Mouse (Mus musculus) bone marrow macrophage, adult 2 months (primary cell): Measurements from ENCODE around the gene Arid3c. TPM values are rescaled to one million over a fixed set of nuclear protein-coding genes. Genes with fewer than 3 reads are reported as not detected.
"Not testable (repeated sequence)": the region's sequence is repeated elsewhere in the genome, so short reads cannot be mapped to it uniquely, and the experiment has no call there.

Experiments
- H3K27ac ChIP-seq: 2 replicates; pipeline ENCODE4 v1.5.1; 2012; ENCODE audit warnings: low read depth, low read length; ENCODE audit not compliant: insufficient read depth
- H3K4me1 ChIP-seq: 2 replicates; pipeline ENCODE4 v1.6.1; 2012; ENCODE audit warnings: low read length; ENCODE audit not compliant: control insufficient read depth, insufficient read depth
- H3K4me3 ChIP-seq: 2 replicates; pipeline ENCODE4 v1.5.1; 2012; ENCODE audit warnings: mild to moderate bottlenecking, low read length, moderate library complexity; ENCODE audit not compliant: insufficient read depth
- CTCF ChIP-seq: IDR thresholded peaks from 2 replicates; pipeline ENCODE4 v1.5.1; 2012; ENCODE audit warnings: low read depth, mild to moderate bottlenecking, low read length, moderate library complexity
- POLR2A ChIP-seq: IDR thresholded peaks from 2 replicates; pipeline ENCODE4 v1.6.1; 2012; ENCODE audit warnings: mild to moderate bottlenecking, low read depth, low read length, borderline replicate concordance
- polyA plus RNA-seq: library from polyadenylated mRNA; stranded (reverse); fragments of >200 nt; gene quantifications from 2 replicates; pipeline ENCODE4 v1.2.4, GENCODE M21; 2012; ENCODE audit not compliant: missing spikeins, insufficient read depth, insufficient read length

The Arid3c gene
- not detected in 2 replicates for polyA plus RNA-seq

DNA sequence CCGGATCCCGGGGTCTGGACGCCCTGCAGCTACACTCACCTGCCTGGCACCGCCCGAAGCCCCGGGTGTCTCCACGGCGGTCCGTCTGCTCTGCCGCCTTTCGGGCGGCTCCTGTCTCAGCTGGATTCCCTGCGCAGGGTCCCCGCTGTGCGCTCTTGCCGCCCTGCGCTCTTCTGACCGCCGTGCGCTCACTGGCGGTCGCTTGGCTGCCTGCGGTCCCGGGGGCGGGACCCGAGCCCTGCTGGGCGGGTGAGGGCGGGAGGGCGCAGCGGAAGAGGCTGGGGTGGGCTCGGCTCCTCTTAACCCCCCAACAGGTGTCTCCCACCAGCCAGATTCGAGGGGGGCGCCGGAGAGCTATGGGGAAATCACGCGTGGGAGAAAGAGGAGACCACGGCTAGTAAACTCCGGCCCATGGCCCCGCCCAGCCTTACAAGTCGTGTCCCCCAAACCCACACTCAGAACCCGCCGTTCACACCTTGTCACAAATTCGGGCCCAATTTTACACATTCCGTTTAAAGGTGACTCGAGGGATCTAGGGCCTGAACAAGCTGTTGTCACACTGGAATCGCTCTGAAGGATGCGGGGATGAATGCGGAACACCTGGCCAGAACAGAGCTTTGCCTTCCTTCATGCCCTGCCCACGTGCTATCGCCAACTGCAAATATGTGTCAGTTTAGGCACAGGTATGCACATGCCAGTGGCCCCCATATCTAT is at the start of gene Arid3c:
TSS of gene Arid3c (minus strand) at position 91 of the 714 bp plus-strand sequence.
- peak within 1 kb of the TSS; percentile 30 for H3K4me3 ChIP-seq
- 0 out of 2 replicates have a peak, but pooled peaks cover 2% of the 10 kb centered on the region for H3K4me1 ChIP-seq
- H3K27ac ChIP-seq = no peak within 1 kb of the TSS
- TF ChIP-seq POLR2A (no peak), CTCF (no peak)

DNA sequence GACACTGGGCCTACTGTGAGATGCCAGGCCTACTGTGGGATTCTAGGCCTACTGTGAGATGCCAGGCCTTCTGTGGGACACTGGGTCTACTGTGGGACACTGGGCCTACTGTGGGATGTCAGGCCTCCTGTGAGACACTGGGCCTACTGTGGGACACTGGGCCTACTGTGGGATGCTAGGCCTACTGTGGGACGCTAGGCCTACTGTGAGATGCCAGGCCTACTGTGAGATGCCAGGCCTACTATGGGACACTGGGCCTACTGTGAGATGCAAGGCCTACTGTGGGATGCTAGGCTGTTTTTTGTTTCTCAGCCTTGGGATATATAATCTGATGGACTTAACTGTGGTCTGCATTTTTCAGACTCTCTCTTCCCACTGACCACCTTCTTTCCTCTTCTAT is 44.9 kb upstream of the Arid3c start:
- not testable (repeated sequence) for H3K4me1 ChIP-seq, H3K27ac ChIP-seq, H3K4me3 ChIP-seq

DNA sequence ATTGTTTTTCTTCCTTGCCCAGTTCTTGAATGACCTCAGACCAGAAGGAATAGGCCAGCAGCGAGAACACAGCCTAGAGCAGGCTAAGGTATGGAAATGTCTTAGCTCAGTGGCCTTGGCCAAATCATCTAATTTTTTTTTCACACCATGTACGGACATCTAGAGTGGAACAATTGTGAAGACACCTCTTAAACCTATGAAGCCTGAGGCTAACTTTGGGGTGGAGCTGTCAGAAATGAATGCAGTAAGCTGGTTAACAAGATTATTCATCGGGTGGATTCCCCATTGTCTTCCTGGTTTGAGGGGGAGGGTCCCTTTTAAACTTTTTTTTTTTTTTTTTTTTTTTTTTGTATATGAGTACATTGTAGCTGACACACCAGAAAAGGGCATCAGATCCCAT is 43.6 kb upstream of the Arid3c start:
- not testable (repeated sequence) for H3K4me1 ChIP-seq, H3K4me3 ChIP-seq, H3K27ac ChIP-seq

DNA sequence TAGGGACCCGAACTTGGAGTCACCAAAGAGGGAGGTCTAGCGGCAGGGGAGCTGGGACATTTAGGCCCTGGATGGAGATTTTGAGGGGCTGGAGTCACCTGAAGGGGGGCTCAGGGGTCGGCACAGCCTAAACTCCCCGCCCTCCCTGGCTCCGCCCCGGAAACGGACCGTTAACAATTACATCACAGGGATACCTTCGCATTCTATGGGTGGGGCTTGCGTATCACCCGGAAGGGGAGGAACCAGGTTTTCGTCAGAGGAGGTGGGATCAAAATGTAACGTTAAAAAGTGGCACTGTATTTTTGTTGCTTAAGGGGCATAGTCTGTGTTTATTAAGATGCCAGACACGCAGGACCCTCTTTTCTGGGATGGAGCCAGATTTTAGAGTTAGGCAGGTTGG is 43.1 kb upstream of the Arid3c start, which contains the start of gene Ccl27a:
TSS of gene Ccl27a (minus strand) at position 246 of the 400 bp plus-strand sequence.
- not testable (repeated sequence) for H3K4me1 ChIP-seq, H3K27ac ChIP-seq
- peak within 1 kb of the TSS; percentile 43 for H3K4me3 ChIP-seq

DNA sequence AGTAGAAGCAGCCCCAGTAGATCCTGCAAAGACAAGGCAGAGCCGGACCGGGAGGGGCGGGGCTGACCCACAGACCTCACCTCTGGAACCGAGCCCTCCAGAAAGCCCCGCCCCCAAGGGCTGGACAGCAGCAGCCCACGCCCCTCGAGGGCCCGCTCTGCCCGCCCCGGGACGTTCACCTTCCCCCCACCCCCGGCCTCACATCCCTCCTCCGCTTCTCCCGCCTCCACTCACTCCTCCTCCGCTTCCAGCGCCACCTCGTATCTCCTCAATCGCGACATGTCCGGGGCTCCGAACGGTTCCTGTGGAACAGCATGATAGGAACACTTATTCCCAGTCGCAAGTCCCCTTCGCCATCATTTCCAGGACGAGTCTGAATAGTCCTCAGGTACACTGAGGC is 42.6 kb upstream of the Arid3c start:
- peak overlapping the region; percentile 43 for H3K4me3 ChIP-seq
- H3K4me1 ChIP-seq, H3K27ac ChIP-seq: not testable (repeated sequence)

DNA sequence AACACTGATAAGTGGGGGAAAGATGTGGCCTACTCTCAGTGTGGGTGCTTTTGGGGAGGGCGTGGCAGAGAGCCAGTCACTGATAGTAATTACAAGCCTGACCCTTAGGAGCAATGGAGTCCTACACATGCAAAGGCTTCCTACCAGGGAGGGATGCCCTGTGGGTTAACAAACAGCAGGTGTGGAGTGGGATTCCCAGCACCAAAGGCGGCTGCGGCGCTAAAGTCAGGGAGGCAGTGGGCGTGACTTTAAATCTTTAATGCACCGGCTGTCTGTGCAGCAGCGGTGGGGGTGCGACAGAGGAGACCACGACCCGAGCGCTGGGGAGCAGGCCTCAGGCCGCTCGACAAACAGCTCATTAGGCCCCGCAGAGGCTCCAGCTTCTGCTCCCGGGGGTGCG is 42.0 kb upstream of the Arid3c start:
- not testable (repeated sequence) for H3K27ac ChIP-seq, H3K4me1 ChIP-seq, H3K4me3 ChIP-seq

DNA sequence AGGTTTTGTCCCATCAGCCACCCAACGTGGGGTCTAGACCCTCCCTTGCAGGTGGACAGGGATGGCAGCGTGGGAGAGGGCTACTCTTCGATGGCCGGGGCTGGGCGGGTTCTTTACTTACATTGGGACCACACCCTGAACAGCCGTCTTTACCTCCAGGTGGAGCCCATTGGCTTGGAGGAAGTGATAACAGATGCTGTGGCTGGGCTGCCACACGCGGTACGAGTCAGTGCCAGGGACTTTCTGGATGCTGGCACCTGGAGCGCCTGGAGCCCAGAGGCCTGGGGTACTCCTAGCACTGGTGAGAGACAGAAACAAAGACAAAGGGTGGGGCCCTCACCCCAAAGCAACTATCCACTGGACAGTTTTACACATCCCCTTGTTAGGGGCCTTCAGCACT is 36.4 kb upstream of the Arid3c start:
- not testable (repeated sequence) for H3K4me3 ChIP-seq, H3K27ac ChIP-seq, H3K4me1 ChIP-seq

DNA sequence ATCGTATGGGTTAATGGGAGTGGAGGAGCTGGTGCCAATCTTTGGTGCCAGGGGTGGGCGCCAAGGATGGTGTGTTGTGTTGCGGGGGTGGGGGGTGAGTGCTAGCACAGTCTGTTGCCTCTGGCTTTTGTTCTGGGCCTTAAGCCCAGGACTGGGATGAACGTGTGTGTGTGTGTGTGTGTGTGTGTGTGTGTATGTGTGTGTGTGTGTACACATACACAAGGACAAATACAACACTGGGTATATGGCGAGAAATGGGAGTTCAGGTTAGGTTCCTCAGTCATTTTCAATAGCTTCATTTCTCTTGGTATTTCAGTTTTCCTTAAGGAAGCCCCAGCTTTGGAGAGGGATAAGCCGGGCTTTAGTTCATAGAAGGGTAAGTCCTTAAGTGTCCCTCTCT is 32.2 kb upstream of the Arid3c start:
- H3K27ac ChIP-seq, H3K4me3 ChIP-seq: not testable (repeated sequence)
- peaks cover 11% of the 10 kb centered on the region for H3K4me1 ChIP-seq

DNA sequence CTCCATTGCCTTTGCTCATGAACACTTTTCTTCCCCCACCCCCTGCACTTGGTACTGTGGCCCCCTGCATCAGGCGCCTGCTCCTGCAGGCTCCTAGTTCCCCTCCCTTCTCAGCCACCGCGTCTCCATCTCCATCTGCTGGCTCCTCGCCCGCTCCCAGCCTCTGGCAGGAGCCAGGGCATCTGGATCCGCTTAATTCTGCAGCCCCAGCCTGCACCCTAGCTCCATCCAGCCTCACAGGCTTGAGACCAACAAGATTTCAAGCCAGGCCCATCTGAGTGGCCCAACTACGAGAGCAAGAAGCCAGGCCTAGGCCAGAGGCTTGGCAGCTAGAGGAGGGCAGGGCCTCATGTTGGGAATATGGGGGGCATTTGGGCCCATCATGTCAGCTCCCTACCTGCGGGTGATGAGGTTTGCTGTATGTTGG is 31.8 kb upstream of the Arid3c start:
- H3K4me3 ChIP-seq, H3K27ac ChIP-seq: not testable (repeated sequence)
- peaks cover 11% of the 10 kb centered on the region for H3K4me1 ChIP-seq

DNA sequence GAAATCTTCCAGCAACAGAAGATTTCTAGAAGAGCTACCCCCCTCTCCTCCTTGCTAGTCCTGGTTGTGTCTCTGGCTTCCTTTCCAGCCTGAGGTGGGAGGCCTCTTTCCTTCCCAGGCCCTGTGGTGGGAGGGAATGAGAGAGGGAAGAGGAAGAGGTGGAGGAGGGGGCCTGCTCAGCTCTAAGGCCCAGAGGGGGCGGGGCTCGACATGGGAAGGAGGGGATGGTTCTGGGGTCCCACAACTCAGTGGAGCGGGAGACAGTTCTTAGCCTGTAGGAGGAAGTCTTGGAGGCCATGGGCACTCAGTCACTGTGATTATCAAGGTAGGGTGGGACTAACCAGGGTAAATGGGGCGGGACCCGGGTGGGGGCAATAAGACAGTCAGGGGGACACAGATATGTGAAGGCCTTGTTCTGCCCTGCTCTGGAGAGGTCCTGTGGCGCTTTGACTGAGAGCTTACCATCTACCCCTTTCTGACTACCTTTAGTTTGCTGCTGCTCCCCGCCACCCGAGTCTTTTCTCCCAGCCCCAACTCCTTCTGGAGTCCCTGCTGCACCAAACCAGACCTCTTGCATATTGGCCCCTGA is 31.3 kb upstream of the Arid3c start:
- no peak overlapping the region for H3K27ac ChIP-seq
- H3K4me3 ChIP-seq = no peak overlapping the region

DNA sequence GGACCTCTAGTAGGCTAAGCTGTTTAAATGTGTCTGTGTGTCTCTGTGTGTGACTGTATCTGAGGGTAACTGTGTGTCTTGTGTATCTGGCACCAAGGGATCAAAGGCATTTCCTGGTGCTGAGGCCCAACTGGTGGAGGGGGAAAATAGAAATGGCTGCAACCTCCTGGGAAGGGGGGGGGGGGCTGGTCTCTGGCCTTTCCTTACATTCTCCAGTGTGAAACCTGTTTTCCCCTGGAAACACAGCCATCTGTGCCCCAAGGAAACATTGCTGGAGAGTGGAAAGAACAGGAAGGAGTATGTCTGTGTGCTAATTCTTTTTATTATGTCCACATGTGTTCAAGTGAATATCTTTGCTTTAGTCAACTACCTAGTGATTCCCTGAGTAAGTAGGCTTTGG is 30.7 kb upstream of the Arid3c start:
- no peak for TF ChIP-seq POLR2A
- TF ChIP-seq CTCF = no peak
- Histone ChIP-seq H3K4me1 (peaks cover 11% of the 10 kb centered on the region), H3K27ac (no peak overlapping the region), H3K4me3 (no peak overlapping the region)

More for the DNA sequence above, 31.3 kb upstream of the Arid3c start:
- TF ChIP-seq CTCF (no peak), POLR2A (no peak)
- peaks cover 11% of the 10 kb centered on the region for H3K4me1 ChIP-seq
